Mouse (Mus musculus) megakaryocyte, embryonic 14.5 days (primary cell): Measurements from ENCODE around the gene Itgax.

Experiments
- FLI1 ChIP-seq: IDR thresholded peaks from 2 replicates; pipeline ENCODE4 v1.6.1; 2012; ENCODE audit warnings: low read length, inconsistent platforms, mixed read lengths
- GATA1 ChIP-seq: IDR thresholded peaks from 3 replicates; pipeline ENCODE4 v1.6.1; 2012; ENCODE audit warnings: mixed read lengths, low read length, inconsistent platforms, borderline replicate concordance

GRCm38 (mm10) chr7:128114371-128115105 lies 14.8 kb upstream of the Itgax start:
- TF ChIP-seq GATA1 (no peak), FLI1 (no peak)
